Mouse (Mus musculus) cerebellum, adult 2 months (tissue): ENCODE measurements around the gene Ptprz1.

Experiments used
- CTCF ChIP-seq: fragments of 200-500 bp; IDR thresholded peaks from 2 replicates; pipeline ENCODE4 v1.5.1; 2011; ENCODE audit warnings: low read depth, mild to moderate bottlenecking, control low read depth, low read length, moderate library complexity, borderline replicate concordance; ENCODE audit not compliant: insufficient read depth
- POLR2A ChIP-seq: fragments of 200-500 bp; IDR thresholded peaks from 2 replicates; pipeline ENCODE4 v1.6.1; 2011; ENCODE audit warnings: low read length, control low read depth, borderline replicate concordance; ENCODE audit not compliant: insufficient read depth

DNA sequence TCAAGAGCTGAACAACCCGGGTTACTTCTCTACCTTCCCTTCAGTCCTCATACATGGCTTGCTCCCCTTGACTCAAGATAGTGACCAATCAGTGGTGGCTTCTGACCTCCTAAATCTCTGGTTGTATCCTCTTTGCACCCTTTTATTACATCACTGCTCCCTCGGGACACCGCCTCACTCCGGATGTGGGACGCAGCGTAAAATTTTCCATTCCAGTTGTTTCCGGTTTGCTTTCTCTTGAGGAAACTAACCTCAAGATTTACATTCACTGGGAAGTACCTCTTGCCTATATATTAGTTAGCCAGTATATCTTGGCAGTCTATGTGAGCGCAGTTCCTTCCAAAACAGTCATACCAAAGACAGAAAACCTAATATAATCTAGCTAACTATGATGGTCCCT lies 14.0 kb downstream of the Ptprz1 start:
- TF ChIP-seq CTCF (no peak), POLR2A (no peak)
